Mouse (Mus musculus) liver, embryonic 13.5 days (tissue): ENCODE data around the gene Prcd. TPM values are rescaled to one million over a fixed set of nuclear protein-coding genes. Genes with fewer than 3 reads are reported as not detected.

Experiments
- ATAC-seq: fragments of 200-750 bp; cut with Nextera tagmentation; 2 replicates; pipeline ENCODE4 v1.8.0; 2017; ENCODE audit warnings: low read depth, mild to moderate bottlenecking, moderate number of reproducible peaks, moderate library complexity
- DNase-seq: peaks from one replicate; pipeline ENCODE4 v3.0.0; 2022
- H3K27ac ChIP-seq: fragments of 300-500 bp; sonication (generic); 2 replicates; pipeline ENCODE4 v1.5.1; 2015; ENCODE audit warnings: moderate library complexity, mild to moderate bottlenecking, inconsistent platforms
- H3K27me3 ChIP-seq: fragments of 300-500 bp; sonication (generic); 2 replicates; pipeline ENCODE4 v1.6.1; 2015; ENCODE audit warnings: mild to moderate bottlenecking, inconsistent platforms
- H3K36me3 ChIP-seq: fragments of 300-500 bp; sonication (generic); 2 replicates; pipeline ENCODE4 v1.6.1; 2015; ENCODE audit warnings: mild to moderate bottlenecking, inconsistent platforms
- H3K4me1 ChIP-seq: fragments of 300-500 bp; sonication (generic); replicated peaks from 2 replicates; pipeline ENCODE4 v1.6.1; 2015; ENCODE audit warnings: inconsistent platforms
- H3K4me2 ChIP-seq: fragments of 300-500 bp; sonication (generic); 2 replicates; pipeline ENCODE4 v1.6.1; 2015; ENCODE audit warnings: inconsistent platforms, mild to moderate bottlenecking, moderate library complexity
- H3K4me3 ChIP-seq: fragments of 300-500 bp; sonication (generic); replicated peaks from 2 replicates; pipeline ENCODE4 v1.5.1; 2015; ENCODE audit warnings: mild to moderate bottlenecking, inconsistent platforms
- H3K9ac ChIP-seq: fragments of 300-500 bp; sonication (generic); 2 replicates; pipeline ENCODE4 v1.6.1; 2015; ENCODE audit warnings: mild to moderate bottlenecking, inconsistent platforms
- H3K9me3 ChIP-seq: fragments of 300-500 bp; sonication (generic); replicated peaks from 2 replicates; pipeline ENCODE4 v1.6.1; 2016; ENCODE audit warnings: inconsistent platforms
- WGBS: fragments of 180-500 bp; shearing (Covaris S2); methylation state at CpG from one replicate; pipeline ENCODE4 v1.1.7; 2015; ENCODE audit not compliant: insufficient replicate concordance; 5-methylcytosine and 5-hydroxymethylcytosine counted together
- polyA plus RNA-seq: library from polyadenylated mRNA; unstranded; fragments of >200 nt; fragmentation: Nextera tagmentation; extraction: Ambion mirVana; gene quantifications from 2 replicates; pipeline ENCODE4 v1.2.1, GENCODE M21; 2015

The Prcd gene
- polyA plus RNA-seq, 1 experiment from 2014 or later: 0.33 TPM

DNA sequence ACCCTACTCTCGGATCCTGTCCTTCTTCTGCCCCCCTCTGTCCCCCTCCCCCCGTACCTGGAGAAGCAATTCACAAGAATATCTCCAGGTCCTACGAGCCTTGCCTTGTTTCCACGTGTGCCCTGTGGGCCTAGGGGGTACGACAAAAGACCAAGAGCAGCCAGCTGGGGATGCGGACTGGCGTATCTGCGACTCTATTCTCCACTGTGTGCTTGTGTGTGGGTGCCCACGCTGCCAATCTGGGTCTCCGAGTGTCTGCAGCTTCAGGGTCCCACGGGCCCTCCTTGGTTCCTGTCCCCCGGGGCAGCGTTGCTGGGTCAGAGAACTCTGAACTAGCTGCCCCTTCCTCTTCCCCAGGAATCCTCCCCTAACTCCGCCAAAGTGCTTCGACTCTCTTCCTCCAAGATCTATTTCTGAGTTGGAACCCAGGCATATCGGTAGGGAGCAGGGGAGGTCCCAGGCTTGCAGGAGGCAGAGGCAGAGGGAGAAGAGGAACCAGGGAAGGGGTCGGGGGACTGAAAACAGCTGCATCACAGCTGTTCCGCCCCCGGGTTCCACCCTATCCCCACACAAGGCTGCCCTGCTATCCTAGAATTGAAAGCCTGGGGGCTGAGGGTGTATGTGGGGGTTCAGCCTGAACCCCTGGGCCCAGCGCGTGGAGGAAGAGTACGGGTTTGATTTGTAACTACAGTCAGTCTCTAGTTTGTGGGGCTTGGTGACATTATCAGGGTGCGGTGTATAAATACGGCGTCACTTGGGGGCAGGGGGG lies 820 bp upstream of the Prcd start:
- Histone ChIP-seq H3K27me3 (peaks cover 65% of the 10 kb centered on the region), H3K27ac (no peak overlapping the region), H3K9me3 (no peaks in the 10 kb centered on the region), H3K9ac (no peak overlapping the region), H3K4me2 (no peak overlapping the region), H3K36me3 (no peaks in the 10 kb centered on the region), H3K4me1 (peaks cover 37% of the 10 kb centered on the region), H3K4me3 (no peak overlapping the region)
- DNase-seq (no peak), ATAC-seq (no peak)
- 57% methylated on average over 25 of the region's 25 CpGs for WGBS

- under 1% methylated on average over 45 of the region's 47 CpGs for WGBS
- Histone ChIP-seq H3K36me3 (no peaks in the 10 kb centered on the region), H3K4me1 (peaks cover 34% of the 10 kb centered on the region), H3K4me2 (peak overlapping the region; percentile 64), H3K27ac (no peak overlapping the region), H3K9ac (no peak overlapping the region), H3K27me3 (peaks cover 65% of the 10 kb centered on the region), H3K4me3 (peak overlapping the region; percentile 47), H3K9me3 (no peaks in the 10 kb centered on the region)
- no peak for DNase-seq
- ATAC-seq: no peak
Measured at GRCm38 (mm10) chr11:116653709-116654221, 431 bp downstream of the Prcd start.

- H3K4me3 ChIP-seq: peak within 1 kb of the TSS; percentile 47
- H3K9me3 ChIP-seq: no peaks in the 10 kb centered on the region
- no peaks in the 10 kb centered on the region for H3K36me3 ChIP-seq
- WGBS: 4% methylated on average over 28 of the region's 28 CpGs
- DNase-seq (no peak), ATAC-seq (no peak)
- H3K4me2 ChIP-seq: peak within 1 kb of the TSS; percentile 64
- no peak within 1 kb of the TSS for H3K9ac ChIP-seq
- peaks cover 37% of the 10 kb centered on the region for H3K4me1 ChIP-seq
- no peak within 1 kb of the TSS for H3K27ac ChIP-seq
- peaks cover 64% of the 10 kb centered on the region for H3K27me3 ChIP-seq
Measured at GRCm38 (mm10) chr11:116654255-116654821, 1.0 kb downstream of the Prcd start, which contains the start of gene Cygb. Gene Cygb (minus strand): TSS chr11:116654313.

GRCm38 (mm10) chr11:116656348-116657191 lies 3.2 kb downstream of the Prcd start:
- 75% methylated on average over 16 of the region's 16 CpGs for WGBS
- Histone ChIP-seq H3K9me3 (no peaks in the 10 kb centered on the region), H3K36me3 (no peaks in the 10 kb centered on the region), H3K27me3 (peaks cover 47% of the 10 kb centered on the region), H3K9ac (no peak overlapping the region), H3K27ac (no peak overlapping the region), H3K4me3 (no peak overlapping the region), H3K4me1 (peaks cover 47% of the 10 kb centered on the region), H3K4me2 (peak overlapping the region; percentile 68)
- DNase-seq (no peak), ATAC-seq (no peak)

- Histone ChIP-seq H3K4me3 (peak overlapping the region; percentile 44), H3K27me3 (peaks cover 47% of the 10 kb centered on the region), H3K9ac (peak overlapping the region; percentile 66), H3K27ac (peak overlapping the region; percentile 82), H3K36me3 (no peaks in the 10 kb centered on the region), H3K9me3 (no peaks in the 10 kb centered on the region), H3K4me1 (peaks cover 48% of the 10 kb centered on the region), H3K4me2 (peak overlapping the region; percentile 68)
- peak; percentile 87 for DNase-seq
- WGBS: 8% methylated on average over 22 of the region's 22 CpGs
- ATAC-seq: peak; percentile 95
Measured at GRCm38 (mm10) chr11:116657311-116658223, 4.2 kb downstream of the Prcd start.

DNA sequence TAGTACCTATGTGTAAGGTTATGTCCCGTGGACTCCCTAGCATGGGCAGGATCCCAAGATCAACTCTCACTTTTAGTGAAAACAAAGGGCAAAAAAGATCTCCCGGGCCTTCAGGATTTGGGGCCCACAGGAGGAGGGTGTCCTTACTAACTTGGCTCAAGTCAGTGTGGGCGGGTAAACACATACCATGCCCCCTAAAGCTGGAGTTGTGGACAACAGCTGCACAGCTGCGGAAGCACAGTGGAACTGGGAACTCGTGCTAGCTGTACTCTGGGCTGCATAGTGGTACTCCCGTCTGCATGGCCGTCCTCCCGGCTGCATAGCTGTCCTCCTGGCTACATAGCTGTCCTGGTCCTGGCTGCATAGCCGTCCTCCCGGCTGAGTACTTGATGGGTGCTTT lies 4.9 kb downstream of the Prcd start:
- WGBS: 68% methylated on average over 10 of the region's 10 CpGs
- Histone ChIP-seq H3K4me1 (peaks cover 52% of the 10 kb centered on the region), H3K9me3 (no peaks in the 10 kb centered on the region), H3K4me2 (peak overlapping the region; percentile 68; the same call in 1 of the 2 replicates), H3K4me3 (no peak overlapping the region), H3K9ac (no peak overlapping the region), H3K27me3 (peaks cover 47% of the 10 kb centered on the region), H3K27ac (no peak overlapping the region; the same call in 1 of the 2 replicates), H3K36me3 (no peaks in the 10 kb centered on the region)
- DNase-seq: no peak
- ATAC-seq: no peak

DNA sequence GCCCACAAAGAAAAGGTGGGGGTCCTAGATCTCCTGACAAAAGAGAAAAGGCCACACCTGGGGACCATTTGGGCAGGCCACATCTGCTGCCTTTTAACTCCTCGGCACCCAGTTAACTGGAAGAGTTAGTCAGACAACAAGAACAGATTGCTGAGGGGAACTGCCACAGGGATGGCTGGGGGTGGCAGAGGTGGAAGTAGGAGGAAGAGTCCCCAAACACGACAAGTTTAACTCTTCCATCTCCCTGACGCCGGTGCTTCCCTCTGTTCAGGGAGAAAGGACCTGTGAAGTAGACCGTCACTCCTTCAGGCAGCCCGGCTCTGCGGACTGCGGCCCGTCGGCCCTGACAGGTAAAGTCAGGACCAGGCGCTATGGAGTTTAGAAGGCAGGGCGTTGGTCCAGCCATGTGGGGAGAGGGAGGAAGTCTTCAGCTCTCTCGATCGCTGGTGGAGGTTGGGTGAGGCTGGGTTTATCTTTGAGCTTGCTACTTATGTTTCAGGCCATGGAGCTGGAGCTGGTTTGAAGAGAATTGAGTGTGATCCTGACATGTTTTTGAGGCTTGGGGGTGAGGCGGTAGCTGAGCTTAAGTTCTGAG lies 5.8 kb downstream of the Prcd start:
- ATAC-seq (no peak), DNase-seq (no peak)
- Histone ChIP-seq H3K4me2 (no peak overlapping the region), H3K4me1 (peaks cover 48% of the 10 kb centered on the region), H3K27ac (no peak overlapping the region), H3K4me3 (no peak overlapping the region), H3K9ac (no peak overlapping the region), H3K27me3 (peaks cover 47% of the 10 kb centered on the region), H3K36me3 (no peaks in the 10 kb centered on the region), H3K9me3 (no peaks in the 10 kb centered on the region)
- 66% methylated on average over 15 of the region's 15 CpGs for WGBS

DNA sequence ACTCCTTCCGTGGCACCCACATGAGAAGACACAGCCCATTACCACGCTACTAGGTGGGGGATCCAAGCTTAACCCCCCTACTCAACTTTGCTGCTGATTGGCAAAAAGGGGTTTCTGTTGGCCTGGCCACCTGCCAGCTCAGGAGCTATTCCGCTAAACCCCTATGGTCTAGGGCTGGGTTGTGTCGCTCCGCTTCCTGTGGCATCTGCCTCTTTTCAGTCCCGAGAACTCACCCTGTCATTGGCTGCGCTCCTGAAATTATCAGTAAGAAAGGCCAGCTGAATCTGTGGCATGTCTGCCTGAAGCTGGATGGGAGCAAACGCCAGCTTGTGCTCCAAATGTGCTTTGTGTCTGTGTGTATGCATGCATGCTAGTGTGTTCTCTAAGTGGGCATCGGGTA lies 6.8 kb downstream of the Prcd start:
- H3K9ac ChIP-seq: no peak overlapping the region
- H3K4me1 ChIP-seq: peaks cover 47% of the 10 kb centered on the region
- no peaks in the 10 kb centered on the region for H3K36me3 ChIP-seq
- H3K4me3 ChIP-seq: no peak overlapping the region
- no peak overlapping the region for H3K4me2 ChIP-seq
- DNase-seq (no peak), ATAC-seq (no peak)
- no peaks in the 10 kb centered on the region for H3K9me3 ChIP-seq
- H3K27me3 ChIP-seq: peaks cover 38% of the 10 kb centered on the region
- 68% methylated on average over 9 of the region's 9 CpGs for WGBS
- no peak overlapping the region for H3K27ac ChIP-seq

DNA sequence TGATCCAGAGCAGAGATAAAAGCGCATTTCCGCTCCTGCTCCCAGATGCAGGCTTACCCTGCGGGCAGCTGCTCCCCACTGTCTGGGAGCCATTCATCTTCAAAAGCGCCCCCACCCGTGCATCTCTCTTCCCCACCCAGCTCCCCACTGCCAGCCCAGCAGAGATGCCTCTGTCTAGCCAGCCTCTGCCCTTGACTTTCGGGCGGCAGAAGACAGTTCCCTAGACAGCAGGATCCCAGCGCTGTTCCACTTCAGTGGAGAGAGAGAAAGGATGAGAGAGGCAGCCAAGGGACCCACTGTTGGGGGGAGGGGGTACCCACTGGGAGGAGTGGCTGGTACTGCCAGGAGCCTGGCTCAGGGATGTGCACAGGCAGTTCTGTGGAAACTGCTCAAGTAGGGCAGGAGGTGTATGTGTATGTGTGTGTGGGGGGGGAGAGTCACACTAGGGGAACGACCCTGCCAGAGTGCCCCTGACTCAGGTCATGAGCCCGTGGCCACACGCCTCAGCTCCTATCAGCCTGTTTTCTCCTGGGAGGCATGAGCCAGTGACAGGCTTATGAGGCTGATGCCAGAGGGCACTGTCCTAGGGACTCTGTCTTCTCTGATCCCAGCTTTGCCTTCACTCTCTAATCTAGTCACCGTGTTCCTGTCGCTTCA lies 8.1 kb downstream of the Prcd start:
- Histone ChIP-seq H3K9ac (no peak overlapping the region), H3K4me3 (no peak overlapping the region), H3K27ac (no peak overlapping the region), H3K36me3 (no peaks in the 10 kb centered on the region), H3K4me1 (peaks cover 47% of the 10 kb centered on the region), H3K27me3 (peaks cover 32% of the 10 kb centered on the region), H3K4me2 (no peak overlapping the region), H3K9me3 (no peaks in the 10 kb centered on the region)
- 24% methylated on average over 13 of the region's 13 CpGs for WGBS
- DNase-seq (no peak), ATAC-seq (no peak)

- Histone ChIP-seq H3K9me3 (no peaks in the 10 kb centered on the region), H3K36me3 (no peaks in the 10 kb centered on the region), H3K27me3 (peaks cover 32% of the 10 kb centered on the region), H3K27ac (no peak overlapping the region), H3K4me2 (no peak overlapping the region), H3K4me3 (no peak overlapping the region), H3K9ac (no peak overlapping the region), H3K4me1 (peaks cover 44% of the 10 kb centered on the region)
- 44% methylated on average over 8 of the region's 8 CpGs for WGBS
- ATAC-seq (no peak), DNase-seq (no peak)
Measured at GRCm38 (mm10) chr11:116661948-116662377, 8.6 kb downstream of the Prcd start.
